Mouse (Mus musculus) kidney, postnatal 10 days (tissue): Measurements from ENCODE around the gene Tor3a.
"Not testable (repeated sequence)": the region's sequence is repeated elsewhere in the genome, so short reads cannot be mapped to it uniquely, and the experiment has no call there.

Experiments used
- DNase-seq: peaks from one replicate; pipeline ENCODE4 v3.0.0; 2021; ENCODE audit warnings: mixed read lengths

Gene Tor3a

GRCm38 (mm10) chr1:156669208-156669983 is 4.8 kb downstream of the Tor3a start:
- no peak for DNase-seq

- no peak for DNase-seq
Measured at GRCm38 (mm10) chr1:156668602-156669001, 5.6 kb downstream of the Tor3a start.

- no peak for DNase-seq
Measured at GRCm38 (mm10) chr1:156667141-156667926, 6.8 kb downstream of the Tor3a start.

- DNase-seq: no peak
Measured at GRCm38 (mm10) chr1:156665777-156666176, 8.4 kb downstream of the Tor3a start.

- not testable (repeated sequence) for DNase-seq
Measured at GRCm38 (mm10) chr1:156660660-156661236, 13.4 kb downstream of the Tor3a start.

GRCm38 (mm10) chr1:156659906-156660659 is 14.1 kb downstream of the Tor3a start:
- no peak for DNase-seq

- DNase-seq: no peak
Measured at GRCm38 (mm10) chr1:156658676-156659075, 15.5 kb downstream of the Tor3a start.

GRCm38 (mm10) chr1:156657523-156657922 is 16.6 kb downstream of the Tor3a start:
- peak; percentile 49 for DNase-seq

GRCm38 (mm10) chr1:156654735-156655530 is 19.2 kb downstream of the Tor3a start:
- DNase-seq: no peak

GRCm38 (mm10) chr1:156652189-156652822 is 21.9 kb downstream of the Tor3a start:
- DNase-seq: no peak

GRCm38 (mm10) chr1:156650631-156651030 is 23.5 kb downstream of the Tor3a start:
- no peak for DNase-seq

- no peak for DNase-seq
Measured at GRCm38 (mm10) chr1:156648705-156649104, 25.5 kb downstream of the Tor3a start.

- DNase-seq: no peak
Measured at GRCm38 (mm10) chr1:156645971-156646370, 28.2 kb downstream of the Tor3a start.

- DNase-seq: no peak
Measured at GRCm38 (mm10) chr1:156644780-156645523, 29.2 kb downstream of the Tor3a start.

GRCm38 (mm10) chr1:156644061-156644460 is 30.1 kb downstream of the Tor3a start:
- DNase-seq: no peak

GRCm38 (mm10) chr1:156642813-156643212 is 31.3 kb downstream of the Tor3a start:
- DNase-seq: no peak

- DNase-seq: no peak
Measured at GRCm38 (mm10) chr1:156641808-156642207, 32.3 kb downstream of the Tor3a start.

GRCm38 (mm10) chr1:156640577-156640976 is 33.6 kb downstream of the Tor3a start:
- no peak for DNase-seq

- no peak for DNase-seq
Measured at GRCm38 (mm10) chr1:156639455-156639854, 34.7 kb downstream of the Tor3a start.

- no peak for DNase-seq
Measured at GRCm38 (mm10) chr1:156635148-156635547, 39.0 kb downstream of the Tor3a start.

- DNase-seq: peak; percentile 41
Measured at GRCm38 (mm10) chr1:156633095-156633494, 41.1 kb downstream of the Tor3a start.
